Comparison of ENCODE assay signal across 13 mouse cellular contexts in genomic region chr2:129585904-129586514, GRCm38 (mm10). TPM values are rescaled to one million over a fixed set of nuclear protein-coding genes. Genes with fewer than 3 reads are reported as not detected.
DNase-seq lines count a peak whose midpoint lies in the region; ATAC-seq and TF ChIP-seq lines count a peak whose summit lies in the region.
"Had no signal": no experiment of that assay in that cellular context is flagged by ENCODE, and none has a peak within 500 bp of the region (broad histone marks: within the 10 kb centered on the region; RNA-seq: fewer than 3 reads in every experiment).

No protein-coding gene starts in this region.

- no peaks in the 10 kb centered on the region for H3K36me3 ChIP-seq in forebrain, embryonic 13.5 days (ENCODE audit: poor library complexity, severe bottlenecking)
- H3K36me3 ChIP-seq in forebrain, postnatal 0 days (ENCODE audit: insufficient read depth), result no peaks in the 10 kb centered on the region
- H3K36me3 ChIP-seq in lung, postnatal 0 days (ENCODE audit: insufficient read depth, low read length), result no peaks in the 10 kb centered on the region
- H3K36me3 ChIP-seq in intestine, postnatal 0 days (ENCODE audit: control insufficient read depth, insufficient read depth), result no peaks in the 10 kb centered on the region
- H3K36me3 ChIP-seq: embryonic facial prominence, embryonic 10.5 days had no signal

- no peak for ATAC-seq in forebrain, embryonic 13.5 days
- ATAC-seq in forebrain, postnatal 0 days, result no peak
- ATAC-seq in lung, postnatal 0 days, result peak; percentile 32
- no peak for ATAC-seq in intestine, postnatal 0 days
- ATAC-seq: activated CD4-positive, CD25-positive, alpha-beta regulatory T cell, adult 4 months had no signal

- TF ChIP-seq POLR2A in bone marrow, adult 2 months (IDR thresholded peaks at IDR 0.05; ENCODE audit: borderline replicate concordance, control insufficient read depth, low read depth, low read length), result no peak

- TF ChIP-seq CTCF in forebrain, postnatal 0 days (IDR thresholded peaks at IDR 0.05; ENCODE audit: low read depth), result no peak
- TF ChIP-seq CTCF in lung, postnatal 0 days (IDR thresholded peaks at IDR 0.05), result no peak
- TF ChIP-seq CTCF in bone marrow, adult 2 months (IDR thresholded peaks at IDR 0.05; ENCODE audit: control insufficient read depth, insufficient read depth, low read length), result 0 out of 2 replicates have a peak, but pooled peaks have one; percentile 7
- TF ChIP-seq CTCF in intestine, postnatal 0 days (IDR thresholded peaks at IDR 0.05; ENCODE audit: low read depth), result no peak

- no peaks in the 10 kb centered on the region for H3K27me3 ChIP-seq in forebrain, embryonic 13.5 days
- no peaks in the 10 kb centered on the region for H3K27me3 ChIP-seq in forebrain, postnatal 0 days (ENCODE audit: insufficient read depth, low read length)
- H3K27me3 ChIP-seq in lung, postnatal 0 days (replicated peaks; ENCODE audit: insufficient read depth, low read length), result no peaks in the 10 kb centered on the region
- H3K27me3 ChIP-seq in intestine, postnatal 0 days (replicated peaks; ENCODE audit: control insufficient read depth, insufficient read depth, low read length), result no peaks in the 10 kb centered on the region

- 79% methylated on average over 11 of the region's 11 CpGs for WGBS in forebrain, embryonic 13.5 days
- whole genome bisulfite sequencing in forebrain, postnatal 0 days, result 78% methylated on average over 11 of the region's 11 CpGs
- WGBS in lung, postnatal 0 days, result 70% methylated on average over 11 of the region's 11 CpGs
- 49% methylated on average over 11 of the region's 11 CpGs for WGBS in bone marrow, adult 2 months
- 82% methylated on average over 11 of the region's 11 CpGs for WGBS in intestine, postnatal 0 days

- peaks cover 36% of the 10 kb centered on the region for H3K4me1 ChIP-seq in forebrain, embryonic 13.5 days
- H3K4me1 ChIP-seq in forebrain, postnatal 0 days (ENCODE audit: insufficient read depth), result no peaks in the 10 kb centered on the region
- H3K4me1 ChIP-seq in lung, postnatal 0 days (ENCODE audit: insufficient read depth, low read depth, low read length), result no peaks in the 10 kb centered on the region
- peaks cover 4% of the 10 kb centered on the region for H3K4me1 ChIP-seq in bone marrow, adult 2 months (ENCODE audit: control insufficient read depth, insufficient read depth, low read length)
- H3K4me1 ChIP-seq in intestine, postnatal 0 days (replicated peaks; ENCODE audit: control insufficient read depth, insufficient read depth, low read length), result no peaks in the 10 kb centered on the region

- DNase-seq in forebrain, postnatal 0 days, result no peak
- peak; percentile 32 for DNase-seq in lung, postnatal 0 days (ENCODE audit: low spot score)
- no peak for DNase-seq in lung, postnatal 10 days
- peak; percentile 58 to 63 for DNase-seq in monocyte, adult 2 months (ENCODE audit: low read depth in 1 of 2, low spot score in 2 of 2)
- no peak for DNase-seq in kidney, postnatal 4 days
- DNase-seq: gastrocnemius, adult 2 months; thymus, postnatal 25 days had no signal

- H3K4me2 ChIP-seq in forebrain, embryonic 13.5 days, result no peak overlapping the region
- no peak overlapping the region for H3K4me2 ChIP-seq in forebrain, postnatal 0 days (ENCODE audit: low read depth)
- no peak overlapping the region for H3K4me2 ChIP-seq in lung, postnatal 0 days (replicated peaks; ENCODE audit: low read depth, low read length)
- no peak overlapping the region for H3K4me2 ChIP-seq in intestine, postnatal 0 days (replicated peaks; ENCODE audit: low read depth)

- 0 out of 2 replicates have a peak overlapping the region, but pooled peaks have one; percentile 25 for H3K27ac ChIP-seq in forebrain, embryonic 13.5 days
- H3K27ac ChIP-seq in forebrain, postnatal 0 days (ENCODE audit: low read depth, low read length), result no peak overlapping the region
- H3K27ac ChIP-seq in lung, postnatal 0 days (ENCODE audit: low read length), result no peak overlapping the region
- H3K27ac ChIP-seq in bone marrow, adult 2 months (ENCODE audit: control insufficient read depth, insufficient read depth, low read depth, low read length, poor library complexity), result peak overlapping the region; percentile 80
- no peak overlapping the region for H3K27ac ChIP-seq in intestine, postnatal 0 days (ENCODE audit: low read depth, low read length)
- H3K27ac ChIP-seq: embryonic facial prominence, embryonic 10.5 days; gastrocnemius, adult 2 months had no signal

- H3K9me3 ChIP-seq in forebrain, embryonic 13.5 days (replicated peaks), result no peaks in the 10 kb centered on the region
- no peaks in the 10 kb centered on the region for H3K9me3 ChIP-seq in forebrain, postnatal 0 days (ENCODE audit: low read length)
- no peaks in the 10 kb centered on the region for H3K9me3 ChIP-seq in lung, postnatal 0 days (ENCODE audit: low read length)
- H3K9me3 ChIP-seq in intestine, postnatal 0 days (ENCODE audit: control insufficient read depth), result no peaks in the 10 kb centered on the region
- H3K9me3 ChIP-seq: embryonic facial prominence, embryonic 10.5 days; megakaryocyte, embryonic 14.5 days had no signal

- no peak for TF ChIP-seq EP300 in lung, postnatal 0 days (IDR thresholded peaks at IDR 0.05)

- H3K9ac ChIP-seq in forebrain, embryonic 13.5 days, result no peak overlapping the region
- H3K9ac ChIP-seq in forebrain, postnatal 0 days, result no peak overlapping the region
- no peak overlapping the region for H3K9ac ChIP-seq in lung, postnatal 0 days (replicated peaks; ENCODE audit: low read depth)
- no peak overlapping the region for H3K9ac ChIP-seq in intestine, postnatal 0 days (ENCODE audit: low read depth, low read length)

- H3K4me3 ChIP-seq in forebrain, embryonic 13.5 days, result no peak overlapping the region
- H3K4me3 ChIP-seq in forebrain, postnatal 0 days (ENCODE audit: low read depth, low read length), result no peak overlapping the region
- H3K4me3 ChIP-seq in lung, postnatal 0 days (ENCODE audit: low read depth, low read length), result no peak overlapping the region
- H3K4me3 ChIP-seq in bone marrow, adult 2 months (replicated peaks; ENCODE audit: control insufficient read depth, low read depth, low read length), result no peak overlapping the region
- no peak overlapping the region for H3K4me3 ChIP-seq in intestine, postnatal 0 days (ENCODE audit: low read depth, low read length)
- H3K4me3 ChIP-seq: embryonic facial prominence, embryonic 10.5 days; gastrocnemius, adult 2 months; megakaryocyte, embryonic 14.5 days had no signal

RNA-seq across cellular contexts. Expression of gene Sirpa, which starts 6.6 kb away (rescaled TPM):
- polyA plus RNA-seq in forebrain, embryonic 13.5 days (2015; fragmentation: Nextera tagmentation; extraction: Ambion mirVana), result 16.9 and 19.5 TPM in 2 replicates
- 94.1 and 118 TPM in 2 replicates for total RNA-seq in forebrain, postnatal 0 days (2014; rRNA removed)
- polyA plus RNA-seq in forebrain, postnatal 0 days (2015; fragmentation: Nextera tagmentation; extraction: Ambion mirVana), result 41.4 and 61.8 TPM in 2 replicates
- 30.1 and 35.4 TPM in 2 replicates for polyA plus RNA-seq in lung, postnatal 0 days (2015; fragmentation: Nextera tagmentation; extraction: Ambion mirVana)
- 39.2 and 93.9 TPM in 2 replicates for polyA plus RNA-seq in bone marrow, adult 2 months (2011; ENCODE audit: insufficient read depth, insufficient read length, low replicate concordance, missing spikeins)
- polyA plus RNA-seq in intestine, postnatal 0 days (2015; fragmentation: Nextera tagmentation; extraction: Ambion mirVana), result 9.5 and 9.7 TPM in 2 replicates

RNA-seq across cellular contexts. Expression of gene F830045P16Rik, which starts 49.6 kb away (rescaled TPM):
- polyA plus RNA-seq in forebrain, embryonic 13.5 days (2015; fragmentation: Nextera tagmentation; extraction: Ambion mirVana), result not detected in 2 replicates
- total RNA-seq in forebrain, postnatal 0 days (2014; rRNA removed), result not detected in 2 replicates
- polyA plus RNA-seq in forebrain, postnatal 0 days (2015; fragmentation: Nextera tagmentation; extraction: Ambion mirVana), result not detected in 2 replicates
- not detected in 2 replicates for polyA plus RNA-seq in lung, postnatal 0 days (2015; fragmentation: Nextera tagmentation; extraction: Ambion mirVana)
- polyA plus RNA-seq in bone marrow, adult 2 months (2011; ENCODE audit: insufficient read depth, insufficient read length, low replicate concordance, missing spikeins), result not detected in 2 replicates
- polyA plus RNA-seq in intestine, postnatal 0 days (2015; fragmentation: Nextera tagmentation; extraction: Ambion mirVana), result not detected in 2 replicates
- total RNA-seq: gastrocnemius, adult 2 months had no signal
- polyA plus RNA-seq: activated CD4-positive, CD25-positive, alpha-beta regulatory T cell, adult 4 months; embryonic facial prominence, embryonic 10.5 days had no signal

Comparison
In these comparisons a context has a peak if more than half of its experiments do, and no peak if none do; other contexts are left out.
1. H3K27ac ChIP-seq: peak in forebrain, embryonic 13.5 days (single experiment) and bone marrow, adult 2 months (single experiment); none in forebrain, postnatal 0 days (single experiment), lung, postnatal 0 days (single experiment) and intestine, postnatal 0 days (single experiment).
2. DNase-seq: peak in lung, postnatal 0 days (single experiment) and monocyte, adult 2 months (2 of 2); none in forebrain, postnatal 0 days (single experiment), lung, postnatal 10 days (single experiment) and kidney, postnatal 4 days (0 of 2).